Mouse (Mus musculus): ENCODE data around the gene Trmo.

Gene Trmo

GRCm38 (mm10) chr4:46371030-46371429 lies 18.2 kb downstream of the Trmo start:
- WGBS = 9% methylated on average over 19 of the region's 19 CpGs

GRCm38 (mm10) chr4:46370406-46370805 lies 18.8 kb downstream of the Trmo start:
- 62% methylated on average over 6 of the region's 6 CpGs for WGBS

- WGBS = 65% methylated on average over 4 of the region's 4 CpGs
Measured at GRCm38 (mm10) chr4:46369070-46369469, 20.2 kb downstream of the Trmo start.

- 33% methylated on average over 12 of the region's 12 CpGs for WGBS
Measured at GRCm38 (mm10) chr4:46367487-46367959, 21.7 kb downstream of the Trmo start.

- 88% methylated on average over 2 of the region's 2 CpGs for WGBS
Measured at GRCm38 (mm10) chr4:46364360-46364759, 24.9 kb downstream of the Trmo start.

GRCm38 (mm10) chr4:46361258-46361657 lies 28.0 kb downstream of the Trmo start:
- 42% methylated on average over 5 of the region's 5 CpGs for WGBS

- 75% methylated on average over 12 of the region's 12 CpGs for WGBS
Measured at GRCm38 (mm10) chr4:46359539-46360253, 29.5 kb downstream of the Trmo start.

- WGBS = 44% methylated on average over 12 of the region's 12 CpGs
Measured at GRCm38 (mm10) chr4:46356351-46357133, 32.7 kb downstream of the Trmo start.

- WGBS = 39% methylated on average over 10 of the region's 10 CpGs
Measured at GRCm38 (mm10) chr4:46353045-46353444, 36.2 kb downstream of the Trmo start.

- WGBS = 77% methylated on average over 5 of the region's 5 CpGs
Measured at GRCm38 (mm10) chr4:46349530-46349929, 39.7 kb downstream of the Trmo start.

- 45% methylated on average over 9 of the region's 9 CpGs for WGBS
Measured at GRCm38 (mm10) chr4:46348897-46349296, 40.3 kb downstream of the Trmo start.

GRCm38 (mm10) chr4:46347580-46348515 lies 41.4 kb downstream of the Trmo start:
- WGBS = 7% methylated on average over 41 of the region's 41 CpGs

GRCm38 (mm10) chr4:46347141-46347540 lies 42.1 kb downstream of the Trmo start:
- 8% methylated on average over 4 of the region's 4 CpGs for WGBS

GRCm38 (mm10) chr4:46346221-46346620 lies 43.0 kb downstream of the Trmo start:
- WGBS = 21% methylated on average over 6 of the region's 6 CpGs

GRCm38 (mm10) chr4:46345773-46346100 lies 43.5 kb downstream of the Trmo start:
- 20% methylated on average over 3 of the region's 3 CpGs for WGBS

GRCm38 (mm10) chr4:46345056-46345772 lies 44.0 kb downstream of the Trmo start:
- 5% methylated on average over 67 of the region's 67 CpGs for WGBS

GRCm38 (mm10) chr4:46344288-46344687 lies 44.9 kb downstream of the Trmo start:
- 1% methylated on average over 51 of the region's 51 CpGs for WGBS

- WGBS = 2% methylated on average over 69 of the region's 70 CpGs
Measured at GRCm38 (mm10) chr4:46343596-46344260, 45.5 kb downstream of the Trmo start, which contains the start of gene Foxe1. Gene Foxe1 (plus strand): TSS chr4:46343609.

GRCm38 (mm10) chr4:46342711-46343286 lies 46.4 kb downstream of the Trmo start:
- WGBS = 2% methylated on average over 28 of the region's 28 CpGs

All from cerebral cortex, adult 2 months (tissue).